Mouse (Mus musculus) lung, embryonic 15.5 days (tissue): Measurements from ENCODE around the gene Slc25a13. TPM values are rescaled to one million over a fixed set of nuclear protein-coding genes. Genes with fewer than 3 reads are reported as not detected.
A peak's percentile ranks its signal among the peaks of the same experiment; 100 is the strongest.

Source experiments
- ATAC-seq: fragments of 200-750 bp; cut with Nextera tagmentation; 2 replicates; pipeline ENCODE4 v1.8.0; 2017; ENCODE audit warnings: moderate number of reproducible peaks, borderline replicate concordance; ENCODE audit not compliant: low FRiP score, low TSS enrichment; ENCODE audit errors: extremely low read depth
- H3K27ac ChIP-seq: fragments of 300-500 bp; sonication (generic); 2 replicates; pipeline ENCODE4 v1.5.1; 2015; ENCODE audit warnings: moderate library complexity, mild to moderate bottlenecking, inconsistent platforms
- H3K27me3 ChIP-seq: fragments of 300-500 bp; sonication (generic); 2 replicates; pipeline ENCODE4 v1.6.1; 2015; ENCODE audit warnings: inconsistent platforms
- H3K36me3 ChIP-seq: fragments of 300-500 bp; sonication (generic); 2 replicates; pipeline ENCODE4 v1.6.1; 2015; ENCODE audit warnings: inconsistent platforms
- H3K4me1 ChIP-seq: fragments of 300-500 bp; sonication (generic); 2 replicates; pipeline ENCODE4 v1.6.1; 2015; ENCODE audit warnings: inconsistent platforms
- H3K4me2 ChIP-seq: fragments of 300-500 bp; sonication (generic); 2 replicates; pipeline ENCODE4 v1.6.1; 2015; ENCODE audit warnings: inconsistent platforms, mild to moderate bottlenecking, moderate library complexity
- H3K4me3 ChIP-seq: fragments of 300-500 bp; sonication (generic); 2 replicates; pipeline ENCODE4 v1.5.1; 2015; ENCODE audit warnings: mild to moderate bottlenecking, inconsistent platforms
- H3K9ac ChIP-seq: fragments of 300-500 bp; sonication (generic); 2 replicates; pipeline ENCODE4 v1.6.1; 2015; ENCODE audit warnings: inconsistent platforms
- H3K9me3 ChIP-seq: fragments of 300-500 bp; sonication (generic); 2 replicates; pipeline ENCODE4 v1.6.1; 2016; ENCODE audit warnings: inconsistent platforms
- WGBS: fragments of 180-500 bp; shearing (Covaris S2); methylation state at CpG from one replicate; pipeline ENCODE4 v1.1.7; 2015; 5-methylcytosine and 5-hydroxymethylcytosine counted together
- polyA plus RNA-seq: library from polyadenylated mRNA; unstranded; fragments of >200 nt; fragmentation: Nextera tagmentation; extraction: Ambion mirVana; gene quantifications from 2 replicates; pipeline ENCODE4 v1.2.1, GENCODE M21; 2015

Slc25a13 gene
- polyA plus RNA-seq, 1 experiment from 2014 or later = 30.4 TPM

GRCm38 (mm10) chr6:6067201-6067600 lies 149.8 kb downstream of the Slc25a13 start:
- H3K4me1 ChIP-seq = no peaks in the 10 kb centered on the region
- H3K9ac ChIP-seq = no peak overlapping the region
- no peak overlapping the region for H3K4me2 ChIP-seq
- no peaks in the 10 kb centered on the region for H3K9me3 ChIP-seq
- ATAC-seq = no peak
- H3K27ac ChIP-seq = no peak overlapping the region
- 82% methylated on average over 6 of the region's 6 CpGs for WGBS
- no peaks in the 10 kb centered on the region for H3K27me3 ChIP-seq
- no peaks in the 10 kb centered on the region for H3K36me3 ChIP-seq
- H3K4me3 ChIP-seq = no peak overlapping the region

DNA sequence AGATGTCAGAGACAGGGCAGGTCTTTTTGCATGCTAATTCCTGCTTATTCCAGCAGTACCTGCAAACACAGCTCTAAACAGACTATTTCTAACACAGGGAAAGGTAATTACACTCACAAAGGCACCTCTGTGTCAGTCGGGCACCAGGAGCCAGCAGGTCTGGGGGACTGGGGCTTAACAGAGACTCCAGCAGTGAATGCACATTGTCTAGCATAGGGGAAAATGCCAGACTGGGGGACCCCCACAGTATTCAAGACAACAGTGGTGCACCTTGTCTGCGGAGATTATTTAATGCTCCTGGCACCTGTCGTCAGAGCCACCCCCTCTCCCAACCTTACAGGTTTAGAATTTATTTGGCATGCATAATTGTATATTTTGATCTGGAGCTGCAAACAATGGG lies 158.4 kb downstream of the Slc25a13 start:
- H3K9me3 ChIP-seq = no peaks in the 10 kb centered on the region
- 65% methylated on average over 3 of the region's 3 CpGs for WGBS

GRCm38 (mm10) chr6:6053946-6054345 lies 163.0 kb downstream of the Slc25a13 start:
- no peaks in the 10 kb centered on the region for H3K27me3 ChIP-seq
- H3K4me3 ChIP-seq = no peak overlapping the region
- H3K9me3 ChIP-seq = no peaks in the 10 kb centered on the region
- no peak overlapping the region for H3K9ac ChIP-seq
- no peak overlapping the region for H3K4me2 ChIP-seq
- no peak for ATAC-seq
- WGBS = 87% methylated on average over 3 of the region's 3 CpGs
- H3K27ac ChIP-seq = no peak overlapping the region
- no peaks in the 10 kb centered on the region for H3K4me1 ChIP-seq
- no peaks in the 10 kb centered on the region for H3K36me3 ChIP-seq

More for the DNA sequence above, 158.4 kb downstream of the Slc25a13 start:
- Histone ChIP-seq H3K27me3 (no peaks in the 10 kb centered on the region), H3K9ac (no peak overlapping the region), H3K4me1 (no peaks in the 10 kb centered on the region), H3K27ac (no peak overlapping the region), H3K36me3 (no peaks in the 10 kb centered on the region), H3K4me3 (no peak overlapping the region), H3K4me2 (no peak overlapping the region)
- no peak for ATAC-seq

- no peak for ATAC-seq
- WGBS = 64% methylated on average over 11 of the region's 11 CpGs
- H3K4me3 ChIP-seq = no peak overlapping the region
Observed at GRCm38 (mm10) chr6:6052696-6053095, 164.3 kb downstream of the Slc25a13 start.

DNA sequence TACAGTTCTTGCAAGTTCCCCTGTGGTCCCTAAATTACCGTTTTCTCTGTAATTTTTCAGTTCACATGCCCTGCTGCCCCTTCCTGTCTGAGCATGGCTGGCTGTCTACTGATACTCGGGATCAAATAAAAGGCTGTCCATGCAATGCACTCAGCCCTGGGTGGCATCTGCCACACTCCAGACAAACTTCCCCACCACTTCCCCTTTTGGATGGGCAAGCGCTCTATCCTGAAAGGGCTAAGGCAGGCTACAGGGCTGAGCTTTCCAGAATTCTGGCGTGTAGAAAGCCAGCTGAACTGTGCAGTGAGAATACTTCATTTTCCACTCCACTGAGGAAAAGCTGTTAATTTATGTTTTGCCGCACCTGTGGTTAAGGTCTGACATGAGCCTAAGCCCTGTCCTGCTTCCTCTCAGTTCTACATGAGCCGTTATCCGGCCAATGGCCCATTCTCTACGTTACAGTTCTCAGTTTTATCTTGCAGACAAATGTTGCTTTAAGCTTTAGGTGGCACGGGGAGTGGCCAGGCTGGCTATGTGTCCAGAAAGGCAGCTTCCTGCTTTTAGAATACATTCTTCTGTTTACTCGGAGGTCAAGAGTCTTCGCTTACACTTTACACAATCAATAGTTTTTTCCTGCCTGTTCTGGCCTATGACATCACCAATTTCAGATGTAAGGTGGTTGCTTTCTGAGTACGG lies 170.1 kb downstream of the Slc25a13 start:
- ATAC-seq = no peak
- no peaks in the 10 kb centered on the region for H3K9me3 ChIP-seq

More at GRCm38 (mm10) chr6:6052696-6053095, 164.3 kb downstream of the Slc25a13 start:
- Histone ChIP-seq H3K36me3 (no peaks in the 10 kb centered on the region), H3K9me3 (no peaks in the 10 kb centered on the region), H3K4me1 (no peaks in the 10 kb centered on the region), H3K9ac (no peak overlapping the region), H3K27ac (no peak overlapping the region), H3K27me3 (no peaks in the 10 kb centered on the region), H3K4me2 (no peak overlapping the region)

DNA sequence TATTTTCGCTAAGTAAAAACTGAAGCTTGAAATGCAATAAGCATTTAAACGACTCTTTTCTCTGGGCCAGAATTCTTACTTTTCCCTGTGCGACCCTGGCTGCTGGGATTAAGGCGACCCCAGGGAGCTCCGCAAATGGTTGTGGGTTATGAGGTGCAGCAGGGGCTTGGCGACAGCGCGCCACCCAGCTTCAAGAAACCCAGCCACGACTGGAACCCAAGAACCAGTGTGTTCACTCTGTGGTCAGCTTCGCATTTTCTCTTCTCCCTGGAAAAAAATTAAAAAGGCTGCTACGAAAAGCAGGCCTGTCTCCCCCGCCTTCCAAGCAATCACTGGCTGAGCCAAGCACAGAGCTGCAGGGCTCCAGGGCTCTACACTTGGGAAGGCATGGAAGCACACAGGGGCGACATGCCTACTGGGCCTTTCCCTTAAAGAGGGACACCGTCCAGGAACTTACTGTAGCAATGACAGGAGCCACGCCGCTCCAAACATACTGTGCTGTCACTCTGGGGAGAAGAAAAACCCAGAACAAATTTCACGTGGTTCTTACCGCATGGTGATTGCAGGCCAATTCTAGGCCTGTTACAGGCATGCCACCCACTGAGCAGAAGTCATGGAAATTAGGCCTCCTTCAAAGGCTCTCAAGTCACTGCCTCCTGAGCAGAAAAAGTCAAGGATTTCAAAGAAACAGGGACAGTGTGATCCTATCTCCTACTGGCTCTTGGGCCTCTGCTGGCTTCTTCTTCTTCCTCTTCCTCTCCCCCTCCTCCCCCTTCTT lies 178.0 kb downstream of the Slc25a13 start:
- 59% methylated on average over 18 of the region's 18 CpGs for WGBS
- no peak overlapping the region for H3K4me2 ChIP-seq

More for the DNA sequence above, 170.1 kb downstream of the Slc25a13 start:
- H3K9ac ChIP-seq = no peak overlapping the region
- H3K4me1 ChIP-seq = no peaks in the 10 kb centered on the region
- no peaks in the 10 kb centered on the region for H3K36me3 ChIP-seq
- 57% methylated on average over 12 of the region's 12 CpGs for WGBS
- no peak overlapping the region for H3K4me3 ChIP-seq
- no peak overlapping the region for H3K27ac ChIP-seq
- H3K4me2 ChIP-seq = no peak overlapping the region
- H3K27me3 ChIP-seq = no peaks in the 10 kb centered on the region

GRCm38 (mm10) chr6:6027664-6028063 lies 189.3 kb downstream of the Slc25a13 start:
- ATAC-seq = no peak
- no peaks in the 10 kb centered on the region for H3K27me3 ChIP-seq
- H3K9me3 ChIP-seq = no peaks in the 10 kb centered on the region
- no peak overlapping the region for H3K9ac ChIP-seq
- H3K4me1 ChIP-seq = no peaks in the 10 kb centered on the region
- no peak overlapping the region for H3K27ac ChIP-seq
- H3K4me2 ChIP-seq = no peak overlapping the region
- WGBS = 81% methylated on average over 6 of the region's 6 CpGs
- H3K4me3 ChIP-seq = no peak overlapping the region
- H3K36me3 ChIP-seq = no peaks in the 10 kb centered on the region

More for the DNA sequence above, 178.0 kb downstream of the Slc25a13 start:
- Histone ChIP-seq H3K9me3 (no peaks in the 10 kb centered on the region), H3K4me3 (no peak overlapping the region), H3K9ac (no peak overlapping the region), H3K36me3 (no peaks in the 10 kb centered on the region), H3K27ac (no peak overlapping the region), H3K4me1 (no peaks in the 10 kb centered on the region), H3K27me3 (no peaks in the 10 kb centered on the region)
- ATAC-seq = no peak

DNA sequence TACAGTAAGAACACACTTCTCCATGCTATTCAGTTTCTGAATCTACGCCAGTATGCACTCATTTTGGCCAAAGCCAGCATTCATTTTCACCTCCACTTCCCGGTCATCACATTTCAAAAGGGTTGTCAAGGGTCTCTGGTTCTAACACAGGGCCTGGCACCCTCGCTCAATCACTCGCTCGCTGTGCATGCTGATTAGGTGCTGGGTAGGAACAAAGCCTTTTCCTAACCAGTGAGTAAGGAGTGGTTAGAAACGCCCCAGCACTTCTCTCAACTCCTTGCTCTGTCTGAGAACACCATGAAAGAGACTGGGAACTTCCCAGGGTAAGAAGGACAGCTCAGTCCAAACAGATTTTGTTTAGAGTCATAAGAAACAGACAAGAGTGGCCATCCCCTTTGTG lies 193.0 kb downstream of the Slc25a13 start:
- Histone ChIP-seq H3K36me3 (no peaks in the 10 kb centered on the region), H3K27me3 (no peaks in the 10 kb centered on the region), H3K4me3 (no peak overlapping the region), H3K4me2 (no peak overlapping the region), H3K4me1 (no peaks in the 10 kb centered on the region), H3K9ac (no peak overlapping the region), H3K9me3 (no peaks in the 10 kb centered on the region), H3K27ac (no peak overlapping the region)
- no peak for ATAC-seq
- WGBS = 47% methylated on average over 6 of the region's 6 CpGs

- 38% methylated on average over 9 of the region's 9 CpGs for WGBS
- no peak overlapping the region for H3K27ac ChIP-seq
- H3K27me3 ChIP-seq = no peaks in the 10 kb centered on the region
- no peak overlapping the region for H3K4me3 ChIP-seq
- ATAC-seq = no peak
- H3K36me3 ChIP-seq = no peaks in the 10 kb centered on the region
- no peak overlapping the region for H3K4me2 ChIP-seq
- H3K4me1 ChIP-seq = no peaks in the 10 kb centered on the region
- no peak overlapping the region for H3K9ac ChIP-seq
- H3K9me3 ChIP-seq = no peaks in the 10 kb centered on the region
Observed at GRCm38 (mm10) chr6:6016931-6017330, 200.0 kb downstream of the Slc25a13 start.

- Histone ChIP-seq H3K27me3 (no peaks in the 10 kb centered on the region), H3K4me3 (no peak overlapping the region), H3K9me3 (no peaks in the 10 kb centered on the region), H3K9ac (no peak overlapping the region), H3K36me3 (no peaks in the 10 kb centered on the region), H3K27ac (no peak overlapping the region), H3K4me2 (no peak overlapping the region), H3K4me1 (no peaks in the 10 kb centered on the region)
- 44% methylated on average over 15 of the region's 15 CpGs for WGBS
- ATAC-seq = no peak
Observed at GRCm38 (mm10) chr6:6015616-6016015, 201.4 kb downstream of the Slc25a13 start.

DNA sequence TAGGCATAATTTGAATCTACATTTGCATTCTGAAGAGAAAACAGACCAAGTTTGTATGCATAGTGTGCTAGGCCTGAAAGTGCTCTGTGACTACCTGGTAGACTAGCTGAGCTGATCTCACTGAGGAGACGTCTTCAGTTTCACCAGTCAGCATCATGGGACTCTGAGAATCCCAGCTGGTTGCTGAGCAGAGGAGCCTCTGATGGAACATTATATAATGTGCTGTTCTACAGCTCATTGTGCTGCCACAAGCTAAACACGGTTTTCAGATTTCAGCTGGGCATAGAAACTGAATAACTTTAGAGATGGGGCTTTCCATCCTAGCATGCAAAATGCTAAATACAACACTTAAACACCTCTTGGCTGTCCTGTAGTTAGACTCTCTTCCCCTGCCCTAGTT lies 205.6 kb downstream of the Slc25a13 start:
- ATAC-seq = no peak
- no peak overlapping the region for H3K4me2 ChIP-seq
- H3K9me3 ChIP-seq = no peaks in the 10 kb centered on the region
- no peaks in the 10 kb centered on the region for H3K27me3 ChIP-seq
- H3K9ac ChIP-seq = no peak overlapping the region
- H3K36me3 ChIP-seq = no peaks in the 10 kb centered on the region
- 81% methylated on average over 2 of the region's 2 CpGs for WGBS
- no peak overlapping the region for H3K4me3 ChIP-seq
- no peak overlapping the region for H3K27ac ChIP-seq
- no peaks in the 10 kb centered on the region for H3K4me1 ChIP-seq

DNA sequence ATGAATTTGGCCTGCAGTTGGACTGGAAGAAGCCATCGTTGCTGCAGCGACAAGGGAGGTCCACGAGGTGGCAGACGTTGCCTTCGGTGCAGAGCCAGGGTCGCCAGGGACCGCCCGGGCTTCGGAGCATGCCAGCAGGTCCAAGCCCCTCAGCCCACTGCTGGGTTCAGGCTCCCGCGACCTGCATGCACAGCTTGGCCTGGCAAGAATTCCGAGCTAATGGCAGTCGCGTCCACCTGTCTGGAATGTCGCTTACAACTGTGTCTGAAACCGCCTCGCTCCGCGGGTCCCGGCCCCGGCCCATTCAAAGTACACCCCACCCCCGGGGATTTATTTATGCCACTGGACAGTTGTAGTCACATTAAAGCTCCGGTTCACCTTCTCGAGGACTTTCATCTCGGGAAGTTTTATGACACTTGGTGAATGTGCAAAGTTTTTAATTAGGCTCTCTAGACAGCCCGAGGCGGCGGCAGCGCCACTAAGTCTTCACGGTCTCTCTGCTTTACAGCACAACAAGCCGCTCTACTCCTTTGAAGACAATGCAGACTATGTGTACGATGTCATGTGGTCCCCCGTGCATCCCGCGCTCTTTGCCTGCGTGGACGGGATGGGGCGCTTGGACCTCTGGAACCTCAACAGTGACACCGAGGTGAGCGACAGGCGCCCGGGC lies 211.1 kb downstream of the Slc25a13 start:
- no peaks in the 10 kb centered on the region for H3K9me3 ChIP-seq
- peak; percentile 93; the same call in 1 of the 2 replicates for ATAC-seq
- H3K36me3 ChIP-seq = no peaks in the 10 kb centered on the region
- WGBS = 4% methylated on average over 42 of the region's 42 CpGs
- peak overlapping the region; percentile 38; the same call in 1 of the 2 replicates for H3K9ac ChIP-seq
- no peak overlapping the region for H3K27ac ChIP-seq
- peaks cover 4% of the 10 kb centered on the region; the same call in 1 of the 2 replicates for H3K4me1 ChIP-seq
- no peaks in the 10 kb centered on the region for H3K27me3 ChIP-seq
- H3K4me2 ChIP-seq = peak overlapping the region; percentile 96
- H3K4me3 ChIP-seq = peak overlapping the region; percentile 53
